Mouse (Mus musculus) embryonic fibroblast, embryonic 13.5 days (primary cell): ENCODE data around the gene Astn2.

Source experiments
- CTCF ChIP-seq: IDR thresholded peaks from 2 replicates; pipeline ENCODE4 v1.5.1; 2011; ENCODE audit warnings: mild to moderate bottlenecking, control low read depth, low read length, moderate library complexity, borderline replicate concordance; ENCODE audit not compliant: insufficient read depth
- POLR2A ChIP-seq: IDR thresholded peaks from 2 replicates; pipeline ENCODE4 v1.6.1; 2011; ENCODE audit warnings: low read depth, mild to moderate bottlenecking, control low read depth, low read length, moderate library complexity

GRCm38 (mm10) chr4:66264031-66264430 is 140.4 kb downstream of the Astn2 start:
- TF ChIP-seq CTCF (no peak), POLR2A (no peak)
